Mouse (Mus musculus) liver, embryonic 15.5 days (tissue): ENCODE measurements around the gene Tsen15. TPM values are rescaled to one million over a fixed set of nuclear protein-coding genes. Genes with fewer than 3 reads are reported as not detected.
A peak's percentile ranks its signal among the peaks of the same experiment; 100 is the strongest.
"Not testable (repeated sequence)": the region's sequence is repeated elsewhere in the genome, so short reads cannot be mapped to it uniquely, and the experiment has no call there.

Source experiments
- ATAC-seq: fragments of 200-750 bp; cut with Nextera tagmentation; 2 replicates; pipeline ENCODE4 v1.8.0; 2017; ENCODE audit warnings: moderate number of reproducible peaks, mild to moderate bottlenecking, moderate library complexity; ENCODE audit not compliant: insufficient read depth
- H3K27ac ChIP-seq: fragments of 300-500 bp; sonication (generic); replicated peaks from 2 replicates; pipeline ENCODE4 v1.5.1; 2015; ENCODE audit warnings: mild to moderate bottlenecking, inconsistent platforms
- H3K27me3 ChIP-seq: fragments of 300-500 bp; sonication (generic); 2 replicates; pipeline ENCODE4 v1.6.1; 2015; ENCODE audit warnings: mild to moderate bottlenecking, inconsistent platforms
- H3K36me3 ChIP-seq: fragments of 300-500 bp; sonication (generic); replicated peaks from 2 replicates; pipeline ENCODE4 v1.6.1; 2015; ENCODE audit warnings: moderate library complexity, mild to moderate bottlenecking, inconsistent platforms
- H3K4me1 ChIP-seq: fragments of 300-500 bp; sonication (generic); replicated peaks from 2 replicates; pipeline ENCODE4 v1.6.1; 2015; ENCODE audit warnings: inconsistent platforms
- H3K4me2 ChIP-seq: fragments of 300-500 bp; sonication (generic); 2 replicates; pipeline ENCODE4 v1.6.1; 2015; ENCODE audit warnings: moderate library complexity, mild to moderate bottlenecking, inconsistent platforms
- H3K4me3 ChIP-seq: fragments of 300-500 bp; sonication (generic); replicated peaks from 2 replicates; pipeline ENCODE4 v1.5.1; 2015; ENCODE audit warnings: mild to moderate bottlenecking, inconsistent platforms
- H3K9ac ChIP-seq: fragments of 300-500 bp; sonication (generic); 2 replicates; pipeline ENCODE4 v1.6.1; 2015; ENCODE audit warnings: moderate library complexity, mild to moderate bottlenecking, inconsistent platforms
- H3K9me3 ChIP-seq: fragments of 300-500 bp; sonication (generic); replicated peaks from 2 replicates; pipeline ENCODE4 v1.6.1; 2016; ENCODE audit warnings: inconsistent platforms
- WGBS: fragments of 180-500 bp; shearing (Covaris S2); methylation state at CpG from one replicate; pipeline ENCODE4 v1.1.7; 2015; ENCODE audit warnings: mixed read lengths; ENCODE audit not compliant: insufficient replicate concordance; 5-methylcytosine and 5-hydroxymethylcytosine counted together
- polyA plus RNA-seq: library from polyadenylated mRNA; unstranded; fragments of >200 nt; fragmentation: Nextera tagmentation; extraction: Ambion mirVana; gene quantifications from 2 replicates; pipeline ENCODE4 v1.2.1, GENCODE M21; 2015

Gene Tsen15
- polyA plus RNA-seq, 1 experiment from 2014 or later, result 21.4 TPM

GRCm38 (mm10) chr1:152410657-152411056 lies 24.2 kb upstream of the Tsen15 start:
- WGBS, result 74% methylated on average over 3 of the region's 3 CpGs

GRCm38 (mm10) chr1:152409356-152409755 lies 22.9 kb upstream of the Tsen15 start:
- Histone ChIP-seq H3K4me2 (no peak overlapping the region), H3K36me3 (no peaks in the 10 kb centered on the region), H3K9me3 (no peaks in the 10 kb centered on the region), H3K9ac (no peak overlapping the region), H3K27ac (no peak overlapping the region), H3K4me1 (no peaks in the 10 kb centered on the region), H3K27me3 (no peaks in the 10 kb centered on the region), H3K4me3 (no peak overlapping the region)
- 63% methylated on average over 4 of the region's 4 CpGs for WGBS
- no peak for ATAC-seq

More at GRCm38 (mm10) chr1:152410657-152411056, 24.2 kb upstream of the Tsen15 start:
- H3K9me3 ChIP-seq, result no peaks in the 10 kb centered on the region
- no peak for ATAC-seq
- H3K27ac ChIP-seq, result no peak overlapping the region
- no peak overlapping the region for H3K4me3 ChIP-seq
- no peaks in the 10 kb centered on the region for H3K36me3 ChIP-seq
- no peak overlapping the region for H3K4me2 ChIP-seq
- no peaks in the 10 kb centered on the region for H3K27me3 ChIP-seq
- H3K9ac ChIP-seq, result no peak overlapping the region
- H3K4me1 ChIP-seq, result no peaks in the 10 kb centered on the region

GRCm38 (mm10) chr1:152407021-152407946 lies 20.8 kb upstream of the Tsen15 start:
- Histone ChIP-seq H3K4me2 (no peak overlapping the region), H3K27ac (no peak overlapping the region), H3K9ac (no peak overlapping the region), H3K36me3 (no peaks in the 10 kb centered on the region), H3K27me3 (0 out of 2 replicates have a peak, but pooled peaks cover 11% of the 10 kb centered on the region), H3K4me1 (no peaks in the 10 kb centered on the region), H3K4me3 (no peak overlapping the region), H3K9me3 (no peaks in the 10 kb centered on the region)
- ATAC-seq, result no peak
- WGBS, result 40% methylated on average over 22 of the region's 22 CpGs

- no peak overlapping the region for H3K9ac ChIP-seq
- no peaks in the 10 kb centered on the region for H3K36me3 ChIP-seq
- no peak for ATAC-seq
- H3K9me3 ChIP-seq, result no peaks in the 10 kb centered on the region
- no peaks in the 10 kb centered on the region for H3K4me1 ChIP-seq
- no peak overlapping the region for H3K27ac ChIP-seq
- peaks cover 52% of the 10 kb centered on the region for H3K27me3 ChIP-seq
- peak overlapping the region; percentile 49 for H3K4me3 ChIP-seq
- WGBS, result 23% methylated on average over 14 of the region's 14 CpGs
- H3K4me2 ChIP-seq, result peak overlapping the region; percentile 67
Observed at GRCm38 (mm10) chr1:152400556-152401540, 14.4 kb upstream of the Tsen15 start.

- no peaks in the 10 kb centered on the region for H3K36me3 ChIP-seq
- no peak within 1 kb of the TSS for H3K9ac ChIP-seq
- peak; percentile 28; the same call in 1 of the 2 replicates for ATAC-seq
- WGBS, result under 1% methylated on average over 70 of the region's 70 CpGs
- H3K4me1 ChIP-seq, result no peaks in the 10 kb centered on the region
- no peaks in the 10 kb centered on the region for H3K9me3 ChIP-seq
- H3K27ac ChIP-seq, result no peak within 1 kb of the TSS
- H3K4me3 ChIP-seq, result peak within 1 kb of the TSS; percentile 49
- H3K4me2 ChIP-seq, result peak within 1 kb of the TSS; percentile 67
- H3K27me3 ChIP-seq, result peaks cover 52% of the 10 kb centered on the region
Observed at GRCm38 (mm10) chr1:152399790-152400555, 13.5 kb upstream of the Tsen15 start, which contains the start of gene Colgalt2. Colgalt2 (plus strand) TSS chr1:152399830.

- Histone ChIP-seq H3K27ac (no peak overlapping the region), H3K27me3 (peaks cover 48% of the 10 kb centered on the region), H3K9me3 (no peaks in the 10 kb centered on the region), H3K4me1 (no peaks in the 10 kb centered on the region), H3K36me3 (no peaks in the 10 kb centered on the region), H3K9ac (no peak overlapping the region), H3K4me3 (no peak overlapping the region), H3K4me2 (no peak overlapping the region)
- no peak for ATAC-seq
- WGBS, result 19% methylated on average over 1 of the region's 1 CpGs
Observed at GRCm38 (mm10) chr1:152398708-152399107, 12.2 kb upstream of the Tsen15 start.

- no peaks in the 10 kb centered on the region for H3K9me3 ChIP-seq
- H3K4me1 ChIP-seq, result no peaks in the 10 kb centered on the region
- ATAC-seq, result no peak
- no peak overlapping the region for H3K4me2 ChIP-seq
- H3K27me3 ChIP-seq, result peaks cover 23% of the 10 kb centered on the region
- no peak overlapping the region for H3K27ac ChIP-seq
- H3K9ac ChIP-seq, result no peak overlapping the region
- H3K4me3 ChIP-seq, result no peak overlapping the region
- H3K36me3 ChIP-seq, result no peaks in the 10 kb centered on the region
- WGBS, result 62% methylated on average over 4 of the region's 4 CpGs
Observed at GRCm38 (mm10) chr1:152394956-152395515, 8.5 kb upstream of the Tsen15 start.

GRCm38 (mm10) chr1:152394137-152394536 lies 7.6 kb upstream of the Tsen15 start:
- H3K4me2 ChIP-seq, result no peak overlapping the region
- H3K27me3 ChIP-seq, result peaks cover 15% of the 10 kb centered on the region
- H3K9me3 ChIP-seq, result no peaks in the 10 kb centered on the region
- no peak for ATAC-seq
- no peak overlapping the region for H3K9ac ChIP-seq
- WGBS, result 77% methylated on average over 3 of the region's 3 CpGs
- H3K27ac ChIP-seq, result no peak overlapping the region
- H3K36me3 ChIP-seq, result no peaks in the 10 kb centered on the region
- no peak overlapping the region for H3K4me3 ChIP-seq
- H3K4me1 ChIP-seq, result no peaks in the 10 kb centered on the region

GRCm38 (mm10) chr1:152389271-152389670 lies 2.8 kb upstream of the Tsen15 start:
- peaks cover 17% of the 10 kb centered on the region for H3K4me1 ChIP-seq
- H3K36me3 ChIP-seq, result no peaks in the 10 kb centered on the region
- H3K9me3 ChIP-seq, result no peaks in the 10 kb centered on the region
- H3K4me3 ChIP-seq, result no peak overlapping the region
- no peak overlapping the region for H3K27ac ChIP-seq
- no peak for ATAC-seq
- H3K27me3 ChIP-seq, result no peaks in the 10 kb centered on the region; the same call in 1 of the 2 replicates
- H3K9ac ChIP-seq, result no peak overlapping the region
- H3K4me2 ChIP-seq, result no peak overlapping the region

- Histone ChIP-seq H3K4me1 (peaks cover 17% of the 10 kb centered on the region), H3K27ac (peak overlapping the region; percentile 72), H3K36me3 (peaks cover 18% of the 10 kb centered on the region), H3K9ac (peak overlapping the region; percentile 88), H3K4me3 (peak overlapping the region; percentile 90), H3K4me2 (peak overlapping the region; percentile 79)
- not testable (repeated sequence) for H3K27me3 ChIP-seq, H3K9me3 ChIP-seq, ATAC-seq
- 8% methylated on average over 2 of the region's 4 CpGs for WGBS
Observed at GRCm38 (mm10) chr1:152385693-152386092, 795 bp downstream of the Tsen15 start.
